Mouse (Mus musculus) liver (tissue): Measurements from ENCODE around the gene Rbfox2.
"Not testable (repeated sequence)": the region's sequence is repeated elsewhere in the genome, so short reads cannot be mapped to it uniquely, and the experiment has no call there.

Source experiments
- DNase-seq: peaks from one replicate; pipeline ENCODE4 v3.0.0-alpha.2; 2020; ENCODE audit warnings: mixed read lengths

Gene Rbfox2

DNA sequence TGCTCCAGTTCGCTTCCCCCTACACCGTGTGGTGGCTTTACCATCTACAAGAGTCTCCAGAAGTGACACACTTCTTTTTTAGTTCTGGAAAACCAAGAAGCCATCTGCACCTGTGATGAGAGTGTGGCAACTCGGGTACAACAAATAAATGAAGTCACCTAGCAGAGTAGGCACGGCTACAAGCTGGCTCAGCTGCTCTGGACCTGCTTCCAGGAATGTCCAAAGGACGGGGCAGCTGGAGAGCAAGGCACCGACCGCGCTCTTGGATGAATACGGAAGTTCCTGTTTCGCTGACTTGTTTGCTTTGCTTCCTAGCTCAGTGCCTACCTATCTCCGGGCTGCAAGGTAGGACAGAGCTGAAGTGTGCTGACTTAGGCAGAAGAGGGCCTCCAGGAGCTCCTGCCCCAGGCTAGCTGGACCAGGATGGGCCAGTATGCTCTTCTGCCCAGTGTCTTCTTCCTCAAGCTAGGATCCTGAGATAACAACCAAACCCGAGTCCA is 22.9 kb upstream of the Rbfox2 start:
- no peak for DNase-seq

DNA sequence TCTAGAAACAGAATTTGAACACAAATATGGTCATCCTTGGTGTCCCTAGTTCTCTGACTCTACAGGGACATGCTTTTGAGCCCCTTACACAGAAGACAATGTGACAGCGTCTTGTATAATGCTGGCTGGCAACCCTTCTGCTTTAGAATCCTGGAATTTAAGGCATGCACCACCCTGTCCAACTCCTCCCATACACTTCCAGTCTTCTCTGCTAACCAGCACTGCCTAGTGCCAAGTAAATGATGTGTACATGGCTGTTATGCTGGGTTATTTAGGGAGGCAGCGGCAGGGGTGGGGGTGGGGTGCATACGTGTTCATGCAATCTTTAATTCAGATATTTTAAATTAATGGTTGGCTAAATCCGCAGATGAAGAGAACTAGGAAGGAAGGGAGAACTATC is 19.6 kb upstream of the Rbfox2 start:
- no peak for DNase-seq

DNA sequence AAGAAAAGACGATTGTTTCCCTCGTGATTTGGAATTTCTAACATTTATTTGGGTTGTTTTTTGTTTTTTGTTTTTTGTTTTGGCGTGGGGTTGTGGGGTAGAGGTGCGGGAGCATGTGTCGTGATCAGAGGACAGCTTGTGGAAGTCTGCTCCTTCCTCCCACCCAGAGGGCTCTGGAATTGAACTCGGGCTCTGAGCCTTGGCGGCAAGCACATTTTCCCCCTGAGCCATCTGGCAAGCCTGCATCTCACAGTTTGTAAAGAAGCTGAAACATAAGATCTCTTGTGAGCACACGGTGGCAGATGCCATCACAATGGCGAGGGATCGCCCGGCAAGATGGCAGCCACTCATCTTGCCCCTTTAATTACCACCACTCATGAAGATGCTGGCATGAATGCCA is 17.6 kb upstream of the Rbfox2 start:
- DNase-seq = no peak

DNA sequence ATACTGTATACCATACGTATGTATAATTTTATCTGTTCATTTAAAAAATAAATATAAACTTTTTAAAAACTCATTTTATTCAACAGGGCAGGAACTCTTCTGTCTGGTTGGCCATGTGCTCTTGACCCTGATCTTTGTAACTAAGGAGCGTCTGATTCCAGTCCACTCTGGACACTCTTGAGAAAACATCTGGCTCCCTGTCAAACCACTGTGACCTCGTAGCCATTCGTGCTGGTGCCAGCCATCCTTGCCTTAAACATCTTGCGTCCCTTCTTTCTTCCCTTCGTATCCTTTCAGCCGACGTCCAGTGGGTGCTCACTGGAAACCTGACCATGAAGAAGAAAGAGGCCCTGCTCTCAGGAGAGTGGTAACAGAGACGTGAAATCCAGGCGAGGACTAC is 16.4 kb upstream of the Rbfox2 start:
- DNase-seq = no peak

DNA sequence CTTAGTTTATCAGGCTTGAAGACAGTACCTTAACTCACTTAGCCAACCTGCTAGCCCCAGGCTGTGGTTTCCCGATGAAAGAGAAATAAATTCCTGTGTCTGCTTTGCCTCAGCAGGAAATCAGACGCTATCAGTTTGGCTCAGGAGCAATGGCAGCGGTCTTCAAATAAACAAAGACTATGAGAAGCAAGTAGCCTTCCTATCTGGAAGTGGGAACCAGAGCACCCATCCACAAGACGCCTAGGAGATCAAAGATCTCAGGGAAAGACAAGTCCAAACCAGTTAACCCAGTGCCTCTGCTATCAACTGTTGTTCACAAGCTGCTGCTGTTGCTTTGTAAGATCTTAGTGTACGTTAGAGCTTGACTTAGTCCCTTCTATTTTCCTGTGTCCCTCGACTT is 6.9 kb upstream of the Rbfox2 start:
- no peak for DNase-seq

DNA sequence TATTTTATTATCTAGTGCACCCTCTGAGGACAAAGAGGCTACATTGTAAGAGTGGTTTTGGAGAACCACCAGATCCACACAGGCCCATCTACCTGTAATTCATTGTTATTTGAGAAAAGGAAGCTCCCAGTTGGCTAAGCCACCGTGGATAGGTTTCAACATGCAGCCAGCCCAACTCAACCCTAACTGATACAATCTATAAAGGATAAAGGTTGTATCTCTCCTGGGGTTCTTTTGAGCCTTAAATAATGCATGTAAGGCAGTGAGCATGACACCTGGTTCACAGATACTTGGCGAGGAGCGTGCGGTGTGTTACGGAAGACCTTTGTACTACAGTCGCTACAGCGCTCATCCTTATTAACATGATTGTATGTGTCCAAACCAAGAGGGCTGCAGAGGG is 6.0 kb upstream of the Rbfox2 start:
- no peak for DNase-seq

DNA sequence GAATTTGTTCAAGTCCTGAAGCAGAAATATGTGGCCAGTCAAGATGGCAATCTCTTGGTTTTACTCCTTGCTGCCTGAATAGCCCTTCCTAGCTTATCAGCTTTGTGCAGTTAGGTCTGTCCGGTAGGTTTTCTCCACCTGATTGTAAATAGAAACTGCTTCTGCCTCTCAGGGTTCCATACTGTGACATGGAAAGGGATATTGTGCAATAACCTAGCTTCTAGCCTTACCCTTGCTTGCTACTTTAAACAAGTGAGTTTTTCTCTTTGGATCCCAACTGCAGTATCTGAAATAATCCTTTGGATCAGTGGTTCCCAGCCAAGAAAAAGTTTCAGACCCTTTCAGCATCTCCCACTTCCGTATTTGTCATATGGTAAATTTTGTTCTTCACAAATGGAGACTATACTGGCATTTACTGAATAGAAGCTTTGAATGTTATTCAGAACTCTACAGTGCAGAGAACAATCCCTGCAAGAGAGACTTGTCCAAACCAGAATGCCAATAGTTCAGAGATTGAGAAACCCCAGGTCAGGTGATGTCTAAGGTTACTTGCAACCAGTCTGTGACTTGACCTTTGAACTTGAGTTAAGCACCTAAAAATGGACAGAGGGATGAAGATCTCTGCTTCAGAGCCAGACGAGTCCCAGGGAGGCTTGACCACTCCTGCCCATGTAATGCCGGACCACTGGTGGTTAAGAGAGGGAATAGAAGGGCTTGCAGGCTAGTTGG is 1.1 kb upstream of the Rbfox2 start:
- no peak for DNase-seq

DNA sequence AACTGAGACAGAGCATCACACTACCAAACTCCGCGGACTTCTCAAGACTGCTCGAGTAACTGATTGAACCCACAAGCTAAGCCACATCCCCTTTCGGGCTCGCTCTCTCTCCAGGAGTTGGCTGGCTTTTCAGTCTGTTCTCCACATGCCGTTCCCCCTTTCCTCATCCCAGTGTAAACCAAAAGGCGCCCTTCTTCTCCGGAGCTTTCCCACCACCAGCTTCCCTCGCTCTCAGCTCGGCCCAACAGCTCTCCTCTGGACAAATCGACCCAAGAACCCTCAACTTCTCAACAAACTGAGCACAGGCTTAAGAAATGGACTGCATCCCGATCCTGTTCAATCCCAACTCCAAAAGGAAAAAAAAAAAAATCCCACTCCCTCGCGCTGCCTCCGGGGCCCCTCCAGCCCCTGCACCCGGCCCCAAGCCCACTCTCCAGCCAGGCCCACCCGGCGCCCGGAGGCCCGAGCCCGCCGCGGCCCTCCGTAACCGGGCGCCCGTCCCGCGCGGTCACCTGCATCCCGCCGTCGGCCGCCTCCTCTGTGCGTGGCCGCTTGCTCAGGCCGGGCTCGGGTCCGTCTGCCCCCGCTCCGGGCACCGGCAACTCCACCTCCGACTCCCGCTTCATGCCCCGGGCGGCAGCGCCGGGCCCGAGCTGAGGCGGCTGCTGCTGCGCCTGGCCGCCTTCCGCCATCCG is 805 bp downstream of the Rbfox2 start:
- no peak for DNase-seq

DNA sequence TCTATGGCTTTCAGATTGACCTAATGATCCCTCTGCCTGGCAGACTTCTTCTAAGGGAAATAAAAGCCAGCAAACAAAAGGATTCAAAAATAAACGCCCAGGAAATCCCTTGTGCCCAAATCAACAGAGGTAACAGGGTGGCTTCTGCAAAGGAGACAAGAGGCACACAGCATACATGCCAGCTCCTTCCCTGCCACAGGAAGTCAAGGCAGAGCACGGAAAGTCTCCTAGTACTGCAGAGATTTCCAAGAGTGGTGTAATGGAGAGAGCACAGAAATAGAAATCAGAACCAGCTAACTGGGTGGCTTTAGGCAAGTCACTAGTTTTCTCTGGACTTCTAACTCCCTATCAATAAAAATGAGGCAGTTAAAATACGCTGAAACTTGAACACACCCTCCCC is 1.8 kb downstream of the Rbfox2 start:
- no peak for DNase-seq

DNA sequence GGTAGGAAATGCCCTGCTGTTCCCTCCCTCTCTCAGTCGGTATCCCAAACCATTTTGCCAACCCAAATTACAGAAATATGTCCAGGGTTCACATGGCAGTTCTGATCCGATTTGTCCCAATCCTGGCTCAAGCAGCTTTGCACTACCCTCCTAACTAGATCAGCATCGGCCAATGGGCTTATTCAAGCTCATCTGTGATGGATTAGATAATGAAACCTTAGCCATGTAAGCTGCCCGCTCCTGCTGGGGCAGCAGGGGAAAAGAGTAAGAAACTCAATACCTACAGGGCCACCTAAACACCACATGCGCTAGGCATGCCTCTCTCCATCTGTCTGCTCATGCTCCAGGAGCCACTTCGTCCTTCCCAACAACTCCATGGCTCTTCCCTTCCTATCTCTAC is 5.7 kb downstream of the Rbfox2 start:
- no peak for DNase-seq

DNA sequence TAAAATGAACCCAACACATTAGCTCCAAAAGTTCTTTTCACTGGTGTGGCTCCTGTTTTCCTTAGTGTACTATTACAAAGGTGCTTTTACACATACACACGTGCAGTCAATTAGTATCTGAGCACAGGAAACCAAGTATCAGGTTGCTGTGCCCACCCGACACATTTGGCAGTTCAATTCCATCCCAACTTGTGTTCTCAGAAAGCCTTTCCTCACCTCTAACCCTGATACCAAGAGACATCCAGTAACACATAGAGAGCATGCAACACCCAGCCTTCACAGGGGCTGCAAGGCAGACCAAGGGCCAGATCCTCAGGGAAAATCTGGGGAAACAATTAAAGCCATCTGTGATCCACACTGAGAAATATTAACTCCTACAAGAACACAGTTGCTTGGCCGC is 8.2 kb downstream of the Rbfox2 start:
- DNase-seq = no peak

DNA sequence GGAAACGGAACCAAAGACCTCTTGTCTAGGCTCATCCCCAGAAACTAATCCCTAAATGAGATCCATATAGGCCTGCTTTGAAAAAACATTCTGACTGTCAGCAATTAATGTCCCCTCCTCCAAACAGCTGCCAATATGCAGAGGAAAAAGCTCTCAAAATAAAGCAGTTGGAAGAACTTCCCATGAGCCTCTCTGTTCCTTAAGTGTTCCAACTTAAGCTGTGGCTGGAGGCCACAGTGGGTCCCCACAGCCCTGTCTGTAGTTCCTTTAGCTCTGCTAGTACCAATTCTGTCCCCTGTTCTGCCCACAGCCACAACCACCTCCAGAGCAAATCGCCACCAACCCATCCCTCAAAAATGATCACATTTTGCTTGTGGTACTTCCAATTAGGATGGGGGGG is 10.2 kb downstream of the Rbfox2 start:
- no peak for DNase-seq

DNA sequence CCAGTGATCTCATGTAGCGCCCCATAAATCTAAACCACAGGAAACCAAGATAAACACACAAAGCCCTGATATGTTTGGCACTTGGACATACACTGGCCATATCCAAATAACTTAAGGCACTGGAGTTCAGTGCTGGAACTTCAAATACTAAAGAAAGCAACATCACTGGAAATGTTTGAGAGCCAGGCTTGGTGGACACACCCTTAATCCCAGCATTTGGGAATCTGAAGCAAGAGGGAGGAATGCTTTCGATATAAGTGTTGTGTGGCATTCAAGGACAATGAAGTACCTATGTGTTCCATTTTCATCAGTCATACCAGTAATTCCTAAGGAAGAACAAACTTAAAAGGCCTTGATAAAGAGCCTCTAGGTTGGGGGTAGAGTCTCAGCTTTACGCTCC is 13.3 kb downstream of the Rbfox2 start:
- DNase-seq = no peak

DNA sequence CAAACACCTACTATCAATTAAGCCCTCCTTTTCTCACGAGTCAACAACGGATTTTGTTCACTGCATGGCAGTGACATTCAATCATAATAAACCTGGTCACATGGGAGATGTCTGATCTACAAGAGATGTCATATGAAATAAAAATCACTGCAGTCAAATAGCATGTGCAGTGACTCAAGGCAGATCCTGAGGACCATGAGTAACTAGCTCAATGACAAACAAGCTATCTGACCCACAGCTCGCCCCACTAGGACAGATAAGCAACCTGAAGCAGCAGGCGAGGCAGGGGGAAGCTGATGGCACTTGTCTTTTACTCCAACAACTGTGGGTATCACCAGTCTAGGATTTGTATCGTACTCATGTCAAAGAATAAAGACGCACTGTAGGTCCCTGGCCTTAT is 14.4 kb downstream of the Rbfox2 start:
- DNase-seq = no peak

DNA sequence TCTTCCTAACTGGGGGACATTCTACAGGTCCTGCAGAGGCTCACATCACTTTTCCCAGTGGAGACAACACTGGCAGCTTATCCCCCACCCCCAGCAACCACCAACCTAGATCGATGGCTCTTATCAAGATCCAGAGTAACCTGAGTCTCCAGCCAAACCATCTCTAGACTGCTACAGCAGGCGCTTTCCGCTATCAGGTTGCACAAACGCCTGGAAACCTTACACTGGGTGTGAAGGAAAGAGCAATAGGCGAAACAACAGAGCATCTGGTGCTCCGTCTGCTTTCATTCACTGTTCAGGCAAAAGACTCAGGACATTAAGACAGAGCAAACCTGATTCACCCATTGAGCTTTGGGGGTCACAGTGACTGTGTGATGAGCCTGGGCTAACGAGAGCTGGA is 15.3 kb downstream of the Rbfox2 start:
- DNase-seq = no peak

DNA sequence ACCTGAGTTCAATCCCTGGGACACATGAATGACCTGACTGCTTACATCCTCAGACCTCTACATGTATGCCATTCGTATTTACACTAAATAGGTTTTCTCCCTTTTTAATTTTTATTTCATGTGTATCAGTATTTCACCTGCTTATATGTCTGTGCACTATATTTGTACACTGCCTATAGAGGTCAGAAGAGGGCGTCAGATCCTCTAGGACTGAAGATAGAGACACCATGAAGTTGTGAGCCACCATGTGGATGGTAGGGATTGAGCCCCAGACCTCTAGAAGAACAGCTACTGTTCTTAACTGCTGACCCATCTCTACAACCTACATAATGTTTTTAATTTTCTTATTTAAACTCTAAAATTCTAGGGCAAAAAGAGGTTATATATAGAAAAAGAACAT is 16.5 kb downstream of the Rbfox2 start:
- no peak for DNase-seq

DNA sequence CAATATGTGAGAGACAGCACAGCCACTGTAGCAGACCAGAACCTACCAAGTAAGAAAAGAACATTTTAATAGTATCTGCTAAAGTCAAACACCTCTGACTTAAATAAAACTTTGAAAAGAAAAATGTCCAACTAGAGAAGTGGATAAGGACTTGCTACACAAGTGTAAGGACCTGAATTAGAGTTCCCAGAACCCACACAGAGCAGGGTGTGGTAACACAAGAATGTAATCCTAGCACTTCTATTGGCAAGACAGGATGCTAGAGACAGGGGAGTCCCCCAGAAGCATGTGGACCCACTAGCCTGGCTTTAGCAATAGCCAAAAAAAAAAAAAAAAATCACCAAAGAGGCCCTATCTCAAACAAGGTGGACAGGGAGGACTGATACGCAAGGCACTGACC is 26.7 kb downstream of the Rbfox2 start:
- DNase-seq = no peak

DNA sequence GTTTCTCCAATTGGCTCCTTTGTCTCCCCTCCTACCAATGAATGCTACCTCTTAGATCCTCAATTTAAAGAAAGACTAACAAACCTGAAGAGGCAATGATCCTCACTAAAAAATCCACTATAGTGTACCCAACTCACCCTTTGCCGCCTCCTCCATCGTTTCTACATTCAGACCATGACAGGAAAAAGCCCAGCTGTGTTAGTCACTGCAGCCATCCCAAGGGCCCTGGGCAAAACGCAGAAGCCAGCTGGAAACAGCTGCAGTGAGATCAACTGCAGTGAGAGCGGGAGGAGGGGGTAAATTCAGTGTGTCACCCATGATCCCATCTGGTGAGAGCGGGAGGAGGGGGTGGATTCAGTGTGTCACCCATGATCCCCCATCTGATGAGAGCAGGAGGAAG is 28.0 kb downstream of the Rbfox2 start:
- no peak for DNase-seq

DNA sequence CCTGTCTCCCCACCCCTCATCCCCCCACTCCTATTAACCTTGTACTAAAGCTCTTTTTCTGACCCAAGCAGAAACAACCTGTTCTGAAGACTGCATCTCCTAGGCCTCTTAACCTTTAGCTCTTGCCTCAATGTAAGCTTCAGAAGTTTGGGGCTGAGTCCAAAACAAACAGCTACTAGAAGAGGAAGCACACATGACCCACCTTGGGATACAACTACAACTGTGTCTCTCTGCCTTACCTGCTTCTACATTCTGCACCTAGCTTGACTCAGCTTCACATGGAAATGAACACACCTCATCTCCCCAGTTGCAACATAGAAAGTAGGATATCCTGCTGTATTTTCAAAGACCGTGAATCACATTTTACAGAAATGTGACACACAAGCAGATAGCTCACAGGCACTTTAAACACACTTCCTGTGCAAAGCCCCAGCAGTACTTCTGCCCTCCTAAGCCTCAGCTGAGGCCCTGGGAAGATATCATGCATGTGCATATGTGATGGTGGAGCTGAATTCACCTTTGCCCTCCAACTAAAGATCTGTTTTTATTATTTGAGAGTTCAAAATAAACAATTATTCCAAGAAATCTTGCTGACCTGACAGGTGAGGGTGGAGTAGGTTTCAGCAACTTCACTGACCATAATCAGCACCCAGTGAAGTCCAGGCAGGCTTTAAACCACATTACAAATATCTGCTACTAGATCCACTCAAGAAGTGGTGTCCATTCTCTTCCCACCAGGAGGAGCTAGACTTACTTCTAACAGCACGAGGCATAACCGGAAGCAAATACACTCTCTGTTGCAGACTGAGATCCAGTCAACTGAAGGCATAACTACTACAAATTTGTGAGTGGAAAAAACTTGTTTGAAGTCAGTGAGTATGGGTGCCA is 29.7 kb downstream of the Rbfox2 start:
- no peak for DNase-seq

DNA sequence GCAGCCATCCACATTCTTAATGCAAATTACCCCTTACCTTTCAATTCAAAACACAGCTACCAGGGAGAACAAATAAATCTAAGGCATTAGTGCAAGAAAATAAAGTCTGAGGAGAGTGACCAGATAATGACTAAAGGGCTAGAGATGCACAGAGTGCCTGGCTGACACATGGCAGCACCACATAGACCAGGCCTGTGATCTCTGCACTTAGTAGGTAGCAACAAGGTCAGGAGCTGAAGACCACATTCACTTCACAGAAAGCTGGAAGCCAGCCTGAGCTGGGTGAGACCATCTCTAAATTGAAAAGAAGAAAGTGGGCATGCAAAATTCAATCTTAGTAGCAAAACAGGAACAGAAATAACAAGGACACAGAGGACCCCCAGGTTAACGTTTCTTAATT is 30.5 kb downstream of the Rbfox2 start:
- DNase-seq = no peak

DNA sequence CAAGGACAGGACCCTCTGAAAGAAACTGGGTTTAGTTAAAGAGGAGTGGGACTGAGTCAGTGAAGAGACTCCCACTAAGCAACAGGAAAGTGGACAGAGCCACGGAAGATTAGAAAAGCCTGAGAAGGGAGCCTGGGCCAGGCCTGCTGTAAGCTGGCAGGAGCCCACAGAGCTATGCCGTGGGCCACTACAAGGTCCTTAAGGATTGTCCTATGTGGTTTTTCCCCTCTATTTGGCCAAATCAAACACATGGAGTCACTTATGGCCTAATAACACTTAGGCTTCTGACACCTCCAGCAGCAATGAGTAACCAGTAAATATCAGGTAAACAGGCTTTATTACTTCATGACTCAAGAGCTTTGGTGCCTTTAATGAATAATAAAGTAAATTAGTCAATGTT is 31.2 kb downstream of the Rbfox2 start:
- no peak for DNase-seq

DNA sequence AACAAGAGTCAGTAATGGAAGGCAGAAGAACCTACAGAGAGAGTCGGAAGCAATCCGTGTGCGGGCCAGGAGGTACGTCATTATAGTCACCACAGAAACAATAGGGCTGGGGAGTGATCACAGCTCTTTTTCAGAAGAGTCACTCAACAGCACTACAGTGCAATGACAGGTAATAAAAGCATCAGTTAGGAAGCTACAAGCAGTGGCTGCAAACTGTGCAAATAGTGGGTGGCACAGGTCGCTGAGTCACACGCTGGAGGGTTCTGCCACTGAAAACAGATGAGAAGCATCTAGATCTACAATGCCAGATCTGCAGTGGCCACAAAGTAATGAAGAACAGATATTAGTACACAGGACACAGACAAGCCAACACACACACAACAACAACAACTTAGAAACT is 32.9 kb downstream of the Rbfox2 start:
- DNase-seq = no peak

DNA sequence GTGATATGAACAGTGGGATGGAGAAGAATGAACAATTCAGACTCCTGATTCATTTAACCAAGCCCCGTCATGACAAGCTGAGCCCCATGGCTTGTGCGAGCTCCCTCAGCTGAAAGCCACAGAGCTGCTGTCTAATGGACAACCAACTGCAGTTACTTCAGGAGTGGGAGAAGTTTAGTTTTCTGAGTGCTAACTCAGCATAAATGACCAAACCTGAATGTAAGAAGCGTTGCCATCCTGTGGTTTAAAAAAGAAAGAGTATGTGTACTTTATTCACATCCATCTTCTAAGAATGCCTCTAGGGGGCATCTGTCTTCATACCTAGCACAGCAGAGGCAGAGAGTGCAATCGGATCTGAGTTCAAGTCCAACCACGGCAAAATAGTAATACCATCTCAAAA is 35.5 kb downstream of the Rbfox2 start:
- DNase-seq = no peak

DNA sequence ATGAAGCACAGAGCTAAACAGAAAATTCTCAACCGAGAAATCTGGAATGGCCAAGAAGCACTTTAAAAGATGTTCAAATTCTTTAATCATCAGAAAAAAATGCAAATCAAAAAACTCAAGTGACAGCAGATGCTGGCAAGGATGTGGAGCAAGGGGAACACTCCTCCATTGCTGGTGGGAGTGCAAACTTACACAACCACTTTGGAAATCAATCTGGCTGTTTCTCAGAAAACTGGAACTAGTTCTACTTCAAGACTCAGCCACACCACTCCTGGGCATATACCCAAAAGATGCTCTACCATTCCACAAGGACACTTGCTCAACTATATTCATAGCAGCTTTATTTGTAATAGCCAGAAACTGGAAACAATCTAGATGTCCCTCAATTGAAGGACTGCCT is 37.3 kb downstream of the Rbfox2 start:
- not testable (repeated sequence) for DNase-seq
